Mouse (Mus musculus) heart, postnatal 4 days (tissue): ENCODE results near the gene Abraxas2. TPM values are rescaled to one million over a fixed set of nuclear protein-coding genes. Genes with fewer than 3 reads are reported as not detected.

Source experiments
- DNase-seq: peaks from one replicate; pipeline ENCODE4 v3.0.0; 2021
- total RNA-seq, 2 experiments: library from RNA; stranded (reverse); gene quantifications; 2 replicates each; pipeline ENCODE4 v1.2.3; 2021

The Abraxas2 gene
- total RNA-seq, 2 experiments from 2014 or later, result 24.5 to 24.7 TPM

GRCm38 (mm10) chr7:132900826-132901531 is 42.0 kb downstream of the Abraxas2 start:
- peak; percentile 33 for DNase-seq

- no peak for DNase-seq
Observed at GRCm38 (mm10) chr7:132903796-132904195, 44.8 kb downstream of the Abraxas2 start.

- DNase-seq, result no peak
Observed at GRCm38 (mm10) chr7:132921971-132922370, 62.9 kb downstream of the Abraxas2 start.

- DNase-seq, result no peak
Observed at GRCm38 (mm10) chr7:132925227-132925626, 66.2 kb downstream of the Abraxas2 start.

GRCm38 (mm10) chr7:132927201-132927600 is 68.2 kb downstream of the Abraxas2 start:
- no peak for DNase-seq

- DNase-seq, result no peak
Observed at GRCm38 (mm10) chr7:132930055-132930454, 71.0 kb downstream of the Abraxas2 start.

- DNase-seq, result peak; percentile 99
Observed at GRCm38 (mm10) chr7:132930850-132931559, 72.0 kb downstream of the Abraxas2 start, which contains the start of gene Zranb1. Gene Zranb1, plus strand, starts transcription at chr7:132931142.

GRCm38 (mm10) chr7:132931560-132932351 is 72.7 kb downstream of the Abraxas2 start:
- peak; percentile 63 for DNase-seq

GRCm38 (mm10) chr7:132933331-132933730 is 74.3 kb downstream of the Abraxas2 start:
- DNase-seq, result no peak

Other genes with a start within 250 kb of the Abraxas2 start
- 10 to 100 TPM; 21.4 to 25.4 TPM for gene Lhpp, start 248.6 kb upstream of the Abraxas2 start, total RNA-seq
- 10 to 100 TPM; 29.6 to 38.3 TPM for gene Fam53b, start 45.3 kb upstream of the Abraxas2 start, total RNA-seq
- 10 to 100 TPM; 17.3 to 19.7 TPM for gene Eef1akmt2, start 6.6 kb upstream of the Abraxas2 start, total RNA-seq
- 10 to 100 TPM; 35.0 to 36.1 TPM for gene Zranb1, start 71.9 kb downstream of the Abraxas2 start, total RNA-seq